Comparison of ENCODE assay signal across 7 mouse cellular contexts in the genomic region with DNA sequence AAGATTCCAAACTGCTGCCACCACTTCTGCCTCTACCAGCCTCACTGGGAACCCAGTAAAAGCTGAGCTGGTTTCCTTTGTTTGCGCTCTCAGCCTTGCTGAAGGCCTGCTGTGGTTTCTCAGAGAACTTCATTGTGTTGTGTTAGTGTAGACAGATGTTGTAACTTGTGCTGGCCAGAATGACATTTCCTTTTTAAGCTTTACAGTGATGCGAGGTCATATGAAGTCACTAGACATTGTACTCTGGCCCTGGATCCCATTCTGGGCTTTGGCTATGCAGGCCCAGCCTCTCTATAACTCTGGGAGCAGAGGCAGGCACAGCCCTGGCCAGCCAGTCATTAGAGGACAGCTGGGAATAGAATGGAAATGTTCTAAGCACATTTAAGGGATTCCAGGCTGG.
DNase-seq lines count a peak whose midpoint lies in the region; ATAC-seq and TF ChIP-seq lines count a peak whose summit lies in the region.

No protein-coding gene starts in this region.

- peaks cover 3% of the 10 kb centered on the region for H3K4me1 ChIP-seq in liver, adult 2 months (ENCODE audit: control insufficient read depth, insufficient read depth, low read length)
- H3K4me1 ChIP-seq in forebrain, embryonic 15.5 days = peaks cover 27% of the 10 kb centered on the region

- H3K79me2 ChIP-seq in liver, adult 2 months (ENCODE audit: control insufficient read depth, insufficient read depth, low read length) = peaks cover 4% of the 10 kb centered on the region; the same call in 1 of the 2 replicates

- H3K27ac ChIP-seq in liver, adult 2 months (replicated peaks; ENCODE audit: insufficient read depth, low read depth, low read length) = peak overlapping the region; percentile 13; the same call in 1 of the 2 replicates
- H3K27ac ChIP-seq in forebrain, embryonic 15.5 days (replicated peaks) = peak overlapping the region; percentile 56; the same call in 1 of the 2 replicates

- TF ChIP-seq POLR2A in liver, adult 2 months (IDR thresholded peaks at IDR 0.05; ENCODE audit: extremely low read depth, insufficient read depth, low read length) = no peak

- H3K4me2 ChIP-seq in forebrain, embryonic 15.5 days (replicated peaks) = no peak overlapping the region

- no peak for TF ChIP-seq CTCF in liver, adult 2 months (IDR thresholded peaks at IDR 0.05; ENCODE audit: low read depth, low read length)

- peak; percentile 91 for DNase-seq in liver, adult 2 months (ENCODE audit: extremely low read depth, low read depth, low spot score)
- no peak for DNase-seq in liver
- peak; percentile 34 to 45 for DNase-seq in heart, postnatal 10 days
- DNase-seq in cerebellum, postnatal 14 days = no peak
- DNase-seq in right cerebral cortex, postnatal 36 days (ENCODE audit: low spot score in 2 of 2) = no peak

- no peaks in the 10 kb centered on the region for H3K36me3 ChIP-seq in liver, adult 2 months (ENCODE audit: control insufficient read depth, insufficient read depth, low read length)
- H3K36me3 ChIP-seq in forebrain, embryonic 15.5 days = no peaks in the 10 kb centered on the region

- no peak overlapping the region for H3K4me3 ChIP-seq in liver, adult 2 months (ENCODE audit: insufficient read depth, low read depth, low read length)
- H3K4me3 ChIP-seq in forebrain, embryonic 15.5 days = no peak overlapping the region

- no peaks in the 10 kb centered on the region for H3K27me3 ChIP-seq in liver, adult 2 months (ENCODE audit: control insufficient read depth, insufficient read depth, low read length)
- no peaks in the 10 kb centered on the region for H3K27me3 ChIP-seq in forebrain, embryonic 15.5 days

- 2% methylated on average over 2 of the region's 2 CpGs for WGBS in liver, adult 2 months
- WGBS in forebrain, embryonic 15.5 days = 71% methylated on average over 2 of the region's 2 CpGs

- no peak for ATAC-seq in forebrain, embryonic 15.5 days (replicated peaks)
- ATAC-seq in megakaryocyte progenitor cell, adult 5-6 weeks (replicated peaks; ENCODE audit: poor library complexity) = peak; percentile 50

- H3K9ac ChIP-seq in liver, adult 2 months (ENCODE audit: low read depth, low read length) = no peak overlapping the region
- H3K9ac ChIP-seq in forebrain, embryonic 15.5 days (replicated peaks) = no peak overlapping the region

- no peaks in the 10 kb centered on the region for H3K9me3 ChIP-seq in forebrain, embryonic 15.5 days

- intact Hi-C loops in heart, postnatal 10 days (cut with DNase I) = loop anchor here (2.0 to 5.0 kb wide), 2 partner anchors 59 to 76 kb away; no protein-coding TSS in a partner anchor

Comparison
In these comparisons a context has a peak if more than half of its experiments do, and no peak if none do; other contexts are left out.
1. DNase-seq: peak in liver, adult 2 months (single experiment) and heart, postnatal 10 days (2 of 2); none in liver (single experiment), cerebellum, postnatal 14 days (0 of 2) and right cerebral cortex, postnatal 36 days (0 of 2).